Mouse (Mus musculus) MEL (cell line): Measurements from ENCODE around the gene Srp9. TPM values are rescaled to one million over a fixed set of nuclear protein-coding genes. Genes with fewer than 3 reads are reported as not detected.

Source experiments
- DNase-seq: peaks from one replicate; pipeline ENCODE4 v3.0.0; 2011; ENCODE audit warnings: low read depth, low spot score
- H3K27ac ChIP-seq: 2 replicates; pipeline ENCODE4 v1.5.1; 2012; ENCODE audit warnings: low read depth, mild to moderate bottlenecking, control low read depth, low read length, moderate library complexity; ENCODE audit not compliant: control insufficient read depth
- H3K27me3 ChIP-seq, 2 experiments: fragments of 150-350 bp in 1 of 2; sonication (generic) in 1 of 2; 2 replicates each; pipeline ENCODE4 v1.6.1; 2012; ENCODE audit warnings: low read length in 2 of 2, mild to moderate bottlenecking in 2 of 2, improper control_type of control experiment in 1 of 2, moderate library complexity in 1 of 2; ENCODE audit not compliant: insufficient read depth in 2 of 2, control insufficient read depth in 1 of 2
- H3K36me3 ChIP-seq, 2 experiments: 2 replicates each; pipeline ENCODE4 v1.6.1; 2012 to 2014; ENCODE audit warnings: low read length in 2 of 2, improper control_type of control experiment in 1 of 2, inconsistent platforms in 1 of 2, mild to moderate bottlenecking in 1 of 2; ENCODE audit not compliant: insufficient read depth in 2 of 2, control insufficient read depth in 1 of 2
- H3K4me1 ChIP-seq, 2 experiments: fragments of 150-350 bp in 1 of 2; sonication (generic) in 1 of 2; 2 replicates each; pipeline ENCODE4 v1.6.1; 2012; ENCODE audit warnings: low read length in 2 of 2, improper control_type of control experiment in 1 of 2, mild to moderate bottlenecking in 1 of 2; ENCODE audit not compliant: insufficient read depth in 2 of 2, control insufficient read depth in 1 of 2
- H3K4me3 ChIP-seq, 2 experiments: fragments of 150-350 bp in 1 of 2; sonication (generic) in 1 of 2; 2 replicates each; pipeline ENCODE4 v1.5.1; 2012; ENCODE audit warnings: low read depth in 2 of 2, low read length in 2 of 2, mild to moderate bottlenecking in 2 of 2, moderate library complexity in 2 of 2, control low read depth in 1 of 2, improper control_type of control experiment in 1 of 2; ENCODE audit not compliant: control insufficient read depth in 1 of 2, insufficient read depth in 1 of 2
- H3K79me2 ChIP-seq: 2 replicates; pipeline ENCODE4 v1.6.1; 2012; ENCODE audit warnings: mild to moderate bottlenecking, low read length, moderate library complexity; ENCODE audit not compliant: control insufficient read depth, poor library complexity, insufficient read depth
- H3K9ac ChIP-seq: 2 replicates; pipeline ENCODE4 v1.6.1; 2012; ENCODE audit warnings: low read depth, mild to moderate bottlenecking, control low read depth, low read length, moderate library complexity; ENCODE audit not compliant: control insufficient read depth, poor library complexity, severe bottlenecking
- H3K9me3 ChIP-seq: fragments of 150-350 bp; sonication (generic); replicated peaks from 2 replicates; pipeline ENCODE4 v1.6.1; 2012; ENCODE audit warnings: mild to moderate bottlenecking, low read length, improper control_type of control experiment, moderate library complexity; ENCODE audit not compliant: insufficient read depth
- BHLHE40 ChIP-seq: IDR thresholded peaks from 2 replicates; pipeline ENCODE4 v1.6.1; 2012; ENCODE audit warnings: low read depth, mild to moderate bottlenecking, inconsistent platforms, low read length, improper control_type of control experiment, borderline replicate concordance
- CHD1 ChIP-seq: IDR thresholded peaks from 2 replicates; pipeline ENCODE4 v1.6.1; 2012; ENCODE audit warnings: low read depth, mild to moderate bottlenecking, inconsistent platforms, low read length, improper control_type of control experiment
- CTCF ChIP-seq, 3 experiments: IDR thresholded peaks in 2 of 3; conservative IDR thresholded peaks in 1 of 3; 2 replicates each; pipeline ENCODE4 v1.5.1; 2011 to 2012; ENCODE audit warnings: low read length in 3 of 3, low read depth in 2 of 3, mild to moderate bottlenecking in 2 of 3, improper control_type of control experiment in 1 of 3, inconsistent platforms in 1 of 3, mixed read lengths in 1 of 3, moderate library complexity in 1 of 3; ENCODE audit not compliant: control insufficient read depth in 1 of 3, insufficient read depth in 1 of 3, poor library complexity in 1 of 3, severe bottlenecking in 1 of 3
- E2F4 ChIP-seq: IDR thresholded peaks from 2 replicates; pipeline ENCODE4 v1.6.1; 2011; ENCODE audit warnings: low read depth, low read length, improper control_type of control experiment, borderline replicate concordance
- ELF1 ChIP-seq: IDR thresholded peaks from 2 replicates; pipeline ENCODE4 v1.6.1; 2014; ENCODE audit warnings: low read depth, mild to moderate bottlenecking, inconsistent platforms, low read length, improper control_type of control experiment, moderate library complexity
- EP300 ChIP-seq, 2 experiments: IDR thresholded peaks; 2 replicates each; pipeline ENCODE4 v1.6.1; 2011; ENCODE audit warnings: improper control_type of control experiment in 2 of 2, low read length in 2 of 2, low read depth in 1 of 2, mild to moderate bottlenecking in 1 of 2
- ETS1 ChIP-seq: IDR thresholded peaks from 2 replicates; pipeline ENCODE4 v1.6.1; 2012; ENCODE audit warnings: low read depth, mild to moderate bottlenecking, inconsistent platforms, low read length, improper control_type of control experiment, moderate library complexity
- GABPA ChIP-seq: IDR thresholded peaks from 2 replicates; pipeline ENCODE4 v1.6.1; 2012; ENCODE audit warnings: low read depth, mild to moderate bottlenecking, inconsistent platforms, low read length, improper control_type of control experiment, moderate library complexity
- GATA1 ChIP-seq: IDR thresholded peaks from 2 replicates; pipeline ENCODE4 v1.6.1; 2011; ENCODE audit warnings: low read depth, low read length, improper control_type of control experiment
- HCFC1 ChIP-seq: IDR thresholded peaks from 2 replicates; pipeline ENCODE4 v1.6.1; 2012; ENCODE audit warnings: low read depth, mild to moderate bottlenecking, inconsistent platforms, low read length, improper control_type of control experiment, moderate library complexity
- JUND ChIP-seq: IDR thresholded peaks from 2 replicates; pipeline ENCODE4 v1.6.1; 2011; ENCODE audit warnings: low read depth, mild to moderate bottlenecking, improper control_type of control experiment, low read length
- KAT2A ChIP-seq: conservative IDR thresholded peaks from 2 replicates; pipeline ENCODE4 v1.6.1; 2012; ENCODE audit warnings: low read depth, low read length, improper control_type of control experiment, inconsistent platforms
- MAFK ChIP-seq: IDR thresholded peaks from 2 replicates; pipeline ENCODE4 v1.6.1; 2011; ENCODE audit warnings: low read depth, mild to moderate bottlenecking, low read length, improper control_type of control experiment, borderline replicate concordance
- MAX ChIP-seq: IDR thresholded peaks from 2 replicates; pipeline ENCODE4 v1.6.1; 2011; ENCODE audit warnings: low read length, improper control_type of control experiment
- MAZ ChIP-seq: IDR thresholded peaks from 2 replicates; pipeline ENCODE4 v1.6.1; 2012; ENCODE audit warnings: low read depth, mild to moderate bottlenecking, inconsistent platforms, low read length, improper control_type of control experiment
- MEF2A ChIP-seq: IDR thresholded peaks from 2 replicates; pipeline ENCODE4 v1.6.1; 2014; ENCODE audit warnings: low read depth, mild to moderate bottlenecking, inconsistent platforms, low read length, improper control_type of control experiment; ENCODE audit not compliant: poor library complexity, insufficient replicate concordance, severe bottlenecking; ENCODE audit errors: extremely low read depth
- MXI1 ChIP-seq: IDR thresholded peaks from 2 replicates; pipeline ENCODE4 v1.6.1; 2011; ENCODE audit warnings: mild to moderate bottlenecking, low read depth, low read length, improper control_type of control experiment
- MYB ChIP-seq: IDR thresholded peaks from 2 replicates; pipeline ENCODE4 v1.6.1; 2011; ENCODE audit warnings: mild to moderate bottlenecking, low read depth, low read length, improper control_type of control experiment
- MYC ChIP-seq: IDR thresholded peaks from 2 replicates; pipeline ENCODE4 v1.6.1; 2011; ENCODE audit warnings: low read depth, mild to moderate bottlenecking, low read length, improper control_type of control experiment, moderate library complexity
- NELFE ChIP-seq: IDR thresholded peaks from 2 replicates; pipeline ENCODE4 v1.6.1; 2011; ENCODE audit warnings: low read depth, low read length, improper control_type of control experiment
- NRF1 ChIP-seq: IDR thresholded peaks from 2 replicates; pipeline ENCODE4 v1.6.1; 2014; ENCODE audit warnings: low read depth, mild to moderate bottlenecking, inconsistent platforms, low read length, improper control_type of control experiment, moderate library complexity; ENCODE audit not compliant: poor library complexity, insufficient read depth, severe bottlenecking
- POLR2A ChIP-seq, 2 experiments: IDR thresholded peaks; 2 replicates each; pipeline ENCODE4 v1.6.1; 2011 to 2012; ENCODE audit warnings: low read length in 2 of 2, mild to moderate bottlenecking in 2 of 2, control low read depth in 1 of 2, improper control_type of control experiment in 1 of 2, low read depth in 1 of 2, moderate library complexity in 1 of 2; ENCODE audit not compliant: control insufficient read depth in 1 of 2, insufficient read depth in 1 of 2, poor library complexity in 1 of 2
- POLR2AphosphoS2 ChIP-seq: IDR thresholded peaks from 2 replicates; pipeline ENCODE4 v1.6.1; 2011; ENCODE audit warnings: low read length, improper control_type of control experiment
- POLR2AphosphoS5 ChIP-seq: IDR thresholded peaks from 2 replicates; pipeline ENCODE4 v1.6.1; 2012; ENCODE audit warnings: low read depth, borderline replicate concordance, mild to moderate bottlenecking, inconsistent platforms, low read length, moderate library complexity, mixed read lengths
- RAD21 ChIP-seq: IDR thresholded peaks from 2 replicates; pipeline ENCODE4 v1.6.1; 2011; ENCODE audit warnings: mild to moderate bottlenecking, low read depth, low read length, improper control_type of control experiment
- RCOR1 ChIP-seq: IDR thresholded peaks from 2 replicates; pipeline ENCODE4 v1.6.1; 2012; ENCODE audit warnings: low read depth, mild to moderate bottlenecking, inconsistent platforms, low read length, improper control_type of control experiment
- SIN3A ChIP-seq: IDR thresholded peaks from 2 replicates; pipeline ENCODE4 v1.6.1; 2012; ENCODE audit warnings: low read length, improper control_type of control experiment, inconsistent platforms
- SMC3 ChIP-seq: IDR thresholded peaks from 2 replicates; pipeline ENCODE4 v1.6.1; 2011; ENCODE audit warnings: low read depth, low read length, improper control_type of control experiment
- TAL1 ChIP-seq: IDR thresholded peaks from 2 replicates; pipeline ENCODE4 v1.6.1; 2012; ENCODE audit warnings: mild to moderate bottlenecking, inconsistent platforms, low read length, moderate library complexity, mixed read lengths
- TBP ChIP-seq: IDR thresholded peaks from 2 replicates; pipeline ENCODE4 v1.8.0; 2011; ENCODE audit warnings: low read depth, low read length, improper control_type of control experiment
- TCF12 ChIP-seq: IDR thresholded peaks from 2 replicates; pipeline ENCODE4 v1.6.1; 2014; ENCODE audit warnings: low read depth, mild to moderate bottlenecking, inconsistent platforms, low read length, improper control_type of control experiment, moderate library complexity
- UBTF ChIP-seq: IDR thresholded peaks from 2 replicates; pipeline ENCODE4 v1.6.1; 2012; ENCODE audit warnings: low read depth, mild to moderate bottlenecking, inconsistent platforms, low read length, improper control_type of control experiment, moderate library complexity, borderline replicate concordance; ENCODE audit not compliant: insufficient read depth
- USF1 ChIP-seq: IDR thresholded peaks from 2 replicates; pipeline ENCODE4 v1.6.1; 2014; ENCODE audit warnings: low read depth, mild to moderate bottlenecking, inconsistent platforms, low read length, improper control_type of control experiment, moderate library complexity
- USF2 ChIP-seq, 2 experiments: IDR thresholded peaks; 2 replicates each; pipeline ENCODE4 v1.6.1; 2011 to 2012; ENCODE audit warnings: improper control_type of control experiment in 2 of 2, low read length in 2 of 2, borderline replicate concordance in 1 of 2, inconsistent platforms in 1 of 2, low read depth in 1 of 2, mild to moderate bottlenecking in 1 of 2; ENCODE audit not compliant: insufficient read depth in 1 of 2
- ZC3H11A ChIP-seq: IDR thresholded peaks from 2 replicates; pipeline ENCODE4 v1.6.1; 2012; ENCODE audit warnings: low read depth, mild to moderate bottlenecking, inconsistent platforms, low read length, improper control_type of control experiment
- ZKSCAN1 ChIP-seq: IDR thresholded peaks from 2 replicates; pipeline ENCODE4 v1.6.1; 2012; ENCODE audit warnings: low read depth, mild to moderate bottlenecking, inconsistent platforms, low read length, improper control_type of control experiment, moderate library complexity
- ZNF384 ChIP-seq: IDR thresholded peaks from 2 replicates; pipeline ENCODE4 v1.6.1; 2012; ENCODE audit warnings: low read depth, mild to moderate bottlenecking, inconsistent platforms, low read length, improper control_type of control experiment
- polyA plus RNA-seq, 2 experiments: library from polyadenylated mRNA; stranded (reverse) in 1 of 2; unstranded in 1 of 2; fragments of >175 nt in 1 of 2; fragments of >200 nt in 1 of 2; gene quantifications; 2 replicates each; pipeline versions ENCODE4 v1.2.1 to v1.2.4; 2012; ENCODE audit warnings: low replicate concordance in 2 of 2, low read depth in 1 of 2; ENCODE audit not compliant: insufficient read length in 2 of 2, insufficient read depth in 1 of 2, missing spikeins in 1 of 2
- total RNA-seq: library from RNA; depleted of rRNA; stranded (reverse); fragments of 300-350 nt; gene quantifications from 2 replicates; pipeline ENCODE4 v1.2.3, GENCODE M21; 2012; rRNA removed

Srp9 gene
- 61.3 and 61.8 TPM in 2 replicates for total RNA-seq
- 10 to 100 TPM in 1 of 2 experiments, not detected in 1; 49.7 TPM for polyA plus RNA-seq

DNA sequence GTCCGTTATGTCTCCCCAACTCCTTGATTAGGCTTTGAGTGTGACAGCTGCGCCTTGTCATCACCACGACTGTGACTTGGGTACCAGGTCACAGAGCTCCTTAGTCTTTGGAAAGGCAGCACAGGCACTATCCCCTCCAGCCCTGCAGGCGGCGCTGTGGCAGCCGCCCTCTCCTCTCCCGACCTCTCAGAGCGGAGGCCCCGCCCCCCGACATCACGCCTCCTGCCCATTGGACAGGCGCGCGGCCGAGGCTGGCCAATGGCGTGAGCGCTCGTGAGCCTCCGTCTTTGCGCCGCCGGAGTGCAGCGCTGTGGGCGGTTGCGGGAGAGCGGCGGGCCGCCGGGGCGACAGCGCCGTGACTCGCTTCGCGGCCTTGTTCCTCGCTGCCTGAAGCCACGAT is at the start of gene Srp9:
Gene Srp9, plus strand, starts transcription at position 232 of the 400 bp plus-strand sequence.
- Histone ChIP-seq H3K36me3 (peaks cover 0 to 7% of the 10 kb centered on the region in 2 experiments; a peak in 3 of 4 replicates), H3K4me1 (peaks cover 0 to 5% of the 10 kb centered on the region in 2 experiments; a peak in 1 of 4 replicates), H3K9ac (peak within 1 kb of the TSS; percentile 95), H3K27ac (peak within 1 kb of the TSS; percentile 56), H3K27me3 (peaks cover 0 to 2% of the 10 kb centered on the region in 2 experiments; a peak in 2 of 4 replicates), H3K4me3 (peak within 1 kb of the TSS; percentile 87 to 94), H3K79me2 (peaks cover 29% of the 10 kb centered on the region), H3K9me3 (no peaks in the 10 kb centered on the region)
- TF ChIP-seq SMC3: peak; percentile 17; the same call in 1 of the 2 replicates
- TF ChIP-seq USF1: no peak
- TF ChIP-seq CHD1: no peak
- no peak for TF ChIP-seq SIN3A
- no peak for TF ChIP-seq RCOR1
- TF ChIP-seq TAL1: no peak
- no peak for TF ChIP-seq UBTF
- TF ChIP-seq KAT2A: no peak
- peak; percentile 57; the same call in 1 of the 2 replicates for TF ChIP-seq POLR2AphosphoS2
- no peak for TF ChIP-seq TCF12
- TF ChIP-seq GABPA: no peak
- TF ChIP-seq MAX: no peak
- TF ChIP-seq NELFE: no peak
- TF ChIP-seq JUND: no peak
- no peak for TF ChIP-seq E2F4
- no peak for TF ChIP-seq ZKSCAN1
- no peak for TF ChIP-seq ETS1
- no peak; a peak in 1 of 4 replicates for TF ChIP-seq POLR2A (IDR thresholded peaks at IDR 0.05; ENCODE audit: control insufficient read depth in 1 of 2, insufficient read depth in 1 of 2, low read depth in 1 of 2, low read length in 2 of 2, poor library complexity in 1 of 2)
- TF ChIP-seq MYB: no peak
- no peak for TF ChIP-seq POLR2AphosphoS5
- TF ChIP-seq MEF2A: no peak
- peak; percentile 79 for TF ChIP-seq HCFC1
- TF ChIP-seq GATA1: no peak
- no peak for TF ChIP-seq BHLHE40
- no peak for TF ChIP-seq MAFK
- peak; percentile 39; the same call in 1 of the 2 replicates for TF ChIP-seq NRF1
- TF ChIP-seq MYC: no peak
- peak; percentile 16; the same call in 1 of the 2 replicates for TF ChIP-seq MAZ
- no peak for TF ChIP-seq RAD21
- no peak for TF ChIP-seq ZNF384
- TF ChIP-seq ELF1: no peak
- no peak for TF ChIP-seq EP300 (IDR thresholded peaks at IDR 0.05; ENCODE audit: low read depth in 1 of 2, low read length in 2 of 2)
- TF ChIP-seq TBP: no peak
- TF ChIP-seq USF2 (IDR thresholded peaks at IDR 0.05; ENCODE audit: borderline replicate concordance in 1 of 2, insufficient read depth in 1 of 2, low read depth in 1 of 2, low read length in 2 of 2): no peak
- TF ChIP-seq ZC3H11A: no peak
- TF ChIP-seq MXI1: no peak; the same call in 1 of the 2 replicates
- TF ChIP-seq CTCF (IDR thresholded peaks at IDR 0.05 in 2 of 3, conservative IDR thresholded peaks at IDR 0.05 in 1 of 3; ENCODE audit: control insufficient read depth in 1 of 3, insufficient read depth in 1 of 3, low read depth in 2 of 3, low read length in 3 of 3, poor library complexity in 1 of 3, severe bottlenecking in 1 of 3): peak; percentile 90 to 95 (median 95)
- peak; percentile 97 for DNase-seq
